Mouse (Mus musculus): Measurements from ENCODE around the gene Mrpl32. TPM values are rescaled to one million over a fixed set of nuclear protein-coding genes. Genes with fewer than 3 reads are reported as not detected.

Gene Mrpl32
- polyA plus RNA-seq, 1 experiment from 2014 or later, result 115 TPM

Other genes starting within 250 kb of the Mrpl32 start
- gene Hecw1, start 89.9 kb downstream of the Mrpl32 start, polyA plus RNA-seq (2016; fragmentation: Nextera tagmentation; extraction: Ambion mirVana), result 0.11 and 0.42 TPM in 2 replicates
- gene Psma2, start 75 bp upstream of the Mrpl32 start, polyA plus RNA-seq (2016; fragmentation: Nextera tagmentation; extraction: Ambion mirVana), result 192 and 212 TPM in 2 replicates
- 21.7 and 28.0 TPM in 2 replicates for gene AW209491, start 17.0 kb upstream of the Mrpl32 start, polyA plus RNA-seq (2016; fragmentation: Nextera tagmentation; extraction: Ambion mirVana)